Mouse (Mus musculus) testis, postnatal 10 days (tissue): ENCODE data around the gene Wls.

Experiments used
- DNase-seq: peaks from one replicate; pipeline ENCODE4 v3.0.0; 2021; ENCODE audit warnings: low spot score

The Wls gene

GRCm38 (mm10) chr3:159917328-159918090 is 78.0 kb downstream of the Wls start:
- DNase-seq, result no peak
